Mouse (Mus musculus) c-Kit-negative CD71-positive TER-119-positive erythroid progenitor cells, embryonic 14.5 days (primary cell): ENCODE results near the gene Hoxd9.

Experiments
- DNase-seq: peaks from one replicate; pipeline ENCODE4 v3.0.0-alpha.2; 2013; ENCODE audit warnings: low read depth, low spot score

Hoxd9 gene

GRCm38 (mm10) chr2:74697567-74698121 is at the start of gene Hoxd9:
TSS of gene Hoxd9 (plus strand) at chr2:74697727.
- DNase-seq: no peak

- no peak for DNase-seq
These were observed 44.6 kb upstream of the Hoxd9 start for GRCm38 (mm10) chr2:74652996-74653340.

GRCm38 (mm10) chr2:74653781-74654535 is 43.6 kb upstream of the Hoxd9 start:
- DNase-seq: no peak

- DNase-seq: no peak
These were observed 42.6 kb upstream of the Hoxd9 start for GRCm38 (mm10) chr2:74654743-74655419.

- DNase-seq: no peak
These were observed 42.1 kb upstream of the Hoxd9 start for GRCm38 (mm10) chr2:74655420-74655781.

- no peak for DNase-seq
These were observed 41.5 kb upstream of the Hoxd9 start for GRCm38 (mm10) chr2:74655821-74656631.

- no peak for DNase-seq
These were observed 40.9 kb upstream of the Hoxd9 start for GRCm38 (mm10) chr2:74656632-74657021.

GRCm38 (mm10) chr2:74657251-74658023 is 40.1 kb upstream of the Hoxd9 start:
- DNase-seq: no peak

- no peak for DNase-seq
These were observed 39.4 kb upstream of the Hoxd9 start for GRCm38 (mm10) chr2:74658024-74658666.

GRCm38 (mm10) chr2:74658667-74659371 is 38.7 kb upstream of the Hoxd9 start:
- no peak for DNase-seq

GRCm38 (mm10) chr2:74659507-74660005 is 38.0 kb upstream of the Hoxd9 start, which contains the start of gene Evx2:
TSS of gene Evx2 (minus strand) at chr2:74659557.
- no peak for DNase-seq

- no peak for DNase-seq
These were observed 36.8 kb upstream of the Hoxd9 start for GRCm38 (mm10) chr2:74660421-74661375.

- no peak for DNase-seq
These were observed 35.8 kb upstream of the Hoxd9 start for GRCm38 (mm10) chr2:74661685-74662084.

GRCm38 (mm10) chr2:74663291-74663925 is 34.1 kb upstream of the Hoxd9 start:
- DNase-seq: no peak

- no peak for DNase-seq
These were observed 31.1 kb upstream of the Hoxd9 start for GRCm38 (mm10) chr2:74666411-74666810.

GRCm38 (mm10) chr2:74667191-74667841 is 30.2 kb upstream of the Hoxd9 start:
- DNase-seq: no peak

- DNase-seq: no peak
These were observed 29.6 kb upstream of the Hoxd9 start, which contains the start of gene Hoxd13 for GRCm38 (mm10) chr2:74667842-74668357. TSS of gene Hoxd13 (plus strand) at chr2:74668310.
